Mouse (Mus musculus) kidney, embryonic 15.5 days (tissue): ENCODE measurements around the gene Pin1rt1. TPM values are rescaled to one million over a fixed set of nuclear protein-coding genes. Genes with fewer than 3 reads are reported as not detected.
A peak's percentile ranks its signal among the peaks of the same experiment; 100 is the strongest.

Experiments used
- ATAC-seq: fragments of 200-750 bp; cut with Nextera tagmentation; replicated peaks from 2 replicates; pipeline ENCODE4 v1.8.0; 2017; ENCODE audit warnings: moderate TSS enrichment; ENCODE audit not compliant: low FRiP score
- H3K27ac ChIP-seq: fragments of 300-500 bp; sonication (generic); 2 replicates; pipeline ENCODE4 v1.5.1; 2015; ENCODE audit warnings: mild to moderate bottlenecking, inconsistent platforms
- H3K27me3 ChIP-seq: fragments of 300-500 bp; sonication (generic); 2 replicates; pipeline ENCODE4 v1.6.1; 2015; ENCODE audit warnings: inconsistent platforms
- H3K36me3 ChIP-seq: fragments of 300-500 bp; sonication (generic); 2 replicates; pipeline ENCODE4 v1.6.1; 2015; ENCODE audit warnings: inconsistent platforms
- H3K4me1 ChIP-seq: fragments of 300-500 bp; sonication (generic); 2 replicates; pipeline ENCODE4 v1.6.1; 2015; ENCODE audit warnings: inconsistent platforms
- H3K4me2 ChIP-seq: fragments of 300-500 bp; sonication (generic); 2 replicates; pipeline ENCODE4 v1.6.1; 2015; ENCODE audit warnings: moderate library complexity, mild to moderate bottlenecking, inconsistent platforms
- H3K4me3 ChIP-seq: fragments of 300-500 bp; sonication (generic); replicated peaks from 2 replicates; pipeline ENCODE4 v1.5.1; 2015; ENCODE audit warnings: mild to moderate bottlenecking, inconsistent platforms
- H3K9ac ChIP-seq: fragments of 300-500 bp; sonication (generic); 2 replicates; pipeline ENCODE4 v1.6.1; 2015; ENCODE audit warnings: mild to moderate bottlenecking, inconsistent platforms
- H3K9me3 ChIP-seq: fragments of 300-500 bp; sonication (generic); replicated peaks from 2 replicates; pipeline ENCODE4 v1.6.1; 2016; ENCODE audit warnings: inconsistent platforms
- WGBS: fragments of 180-500 bp; shearing (Covaris S2); methylation state at CpG from one replicate; pipeline ENCODE4 v1.1.7; 2015; ENCODE audit warnings: mixed read lengths; 5-methylcytosine and 5-hydroxymethylcytosine counted together
- polyA plus RNA-seq: library from polyadenylated mRNA; unstranded; fragments of >200 nt; fragmentation: Nextera tagmentation; extraction: Ambion mirVana; gene quantifications from 2 replicates; pipeline ENCODE4 v1.2.1, GENCODE M21; 2015

The Pin1rt1 gene
- polyA plus RNA-seq, 1 experiment from 2014 or later, result not detected

DNA sequence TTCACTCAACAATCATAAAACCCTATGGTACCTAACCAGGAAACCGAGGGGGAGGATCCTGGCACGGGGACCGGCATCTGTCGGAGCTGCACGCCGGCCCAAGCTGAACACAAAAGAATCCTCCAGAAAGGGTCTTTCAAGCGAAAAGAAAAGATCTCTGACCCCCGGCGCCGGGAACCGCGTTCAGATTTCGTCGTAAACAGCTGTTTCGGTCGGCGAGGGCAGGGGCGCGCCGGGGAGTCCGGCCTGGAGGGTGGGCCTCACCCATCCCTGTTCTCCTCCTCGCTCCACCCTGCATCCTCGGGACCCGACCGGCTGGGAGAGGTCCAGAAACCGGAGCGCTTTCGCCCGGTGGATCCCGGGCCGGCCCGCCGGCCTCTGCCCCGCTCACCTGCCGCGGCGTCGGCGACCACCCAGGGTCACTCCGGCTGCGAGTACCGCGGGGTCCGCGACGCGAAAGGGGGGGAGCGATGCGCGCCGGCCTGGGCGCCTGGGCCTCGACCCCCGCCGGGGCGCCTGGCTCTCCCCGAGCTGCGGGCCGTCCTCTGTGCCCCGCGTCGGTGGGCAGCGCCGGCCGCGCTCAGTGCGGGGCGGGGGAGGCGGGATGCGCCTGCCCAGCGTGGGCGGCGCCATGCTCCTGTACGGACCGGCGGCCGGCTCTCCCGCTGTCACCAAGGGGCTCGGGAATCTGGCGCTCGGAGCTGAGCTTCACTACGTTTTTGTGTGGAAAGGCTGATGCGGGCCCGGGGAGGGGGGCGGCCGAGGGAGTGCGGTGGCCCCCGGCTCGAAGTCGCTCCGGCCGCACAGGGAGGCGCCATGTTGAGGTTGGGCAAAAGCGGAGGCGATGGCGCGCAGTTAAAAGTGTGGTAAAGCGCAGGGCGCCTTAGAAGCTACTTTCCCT, 4.3 kb downstream of the Pin1rt1 start, which contains the start of gene Tcp11l1:
Tcp11l1 (minus strand) TSS at position 585 of the 901 bp plus-strand sequence.
- Histone ChIP-seq H3K4me2 (peak within 1 kb of the TSS; percentile 76), H3K4me1 (peaks cover 30% of the 10 kb centered on the region), H3K36me3 (no peaks in the 10 kb centered on the region), H3K27ac (peak within 1 kb of the TSS; percentile 87), H3K9me3 (no peaks in the 10 kb centered on the region), H3K27me3 (peaks cover 10% of the 10 kb centered on the region; the same call in 1 of the 2 replicates), H3K4me3 (peak within 1 kb of the TSS; percentile 87), H3K9ac (peak within 1 kb of the TSS; percentile 76)
- WGBS, result under 1% methylated on average over 66 of the region's 99 CpGs
- ATAC-seq, result peak; percentile 92

DNA sequence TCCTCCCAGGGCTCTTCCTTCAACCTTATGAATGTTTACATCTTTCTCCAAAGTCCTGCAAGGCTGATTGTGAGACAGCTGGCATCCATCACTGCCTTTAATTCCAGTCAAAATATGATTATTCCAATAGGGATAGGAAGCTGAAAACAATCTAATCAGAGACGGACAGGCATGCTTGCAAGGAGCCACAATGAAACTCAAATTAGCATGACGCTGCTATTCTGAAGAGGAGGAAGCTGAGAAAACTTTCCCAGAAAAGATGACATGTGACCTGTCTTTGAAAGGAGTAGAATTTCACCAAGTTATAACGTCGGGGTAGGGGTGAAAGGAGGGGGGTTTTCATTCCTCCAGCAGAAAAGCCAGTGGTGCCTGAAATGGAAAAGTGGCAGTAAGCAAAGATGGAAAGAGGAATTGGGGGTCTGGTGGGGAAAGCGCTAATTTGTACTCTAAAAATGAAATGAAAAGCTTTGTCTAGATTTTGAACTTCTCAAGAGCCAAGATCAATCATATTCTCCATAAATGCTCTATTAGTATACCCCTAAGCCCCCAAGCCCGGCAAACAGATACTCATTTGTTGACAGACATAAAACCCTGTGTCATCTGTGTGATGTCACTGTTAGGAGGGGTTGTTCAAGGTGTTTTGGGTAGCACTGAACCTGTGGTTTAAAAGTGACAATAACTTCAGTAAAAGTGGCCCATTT, 5.4 kb downstream of the Pin1rt1 start:
- peaks cover 10% of the 10 kb centered on the region; the same call in 1 of the 2 replicates for H3K27me3 ChIP-seq
- peak overlapping the region; percentile 87; the same call in 1 of the 2 replicates for H3K27ac ChIP-seq
- no peak for ATAC-seq
- H3K4me3 ChIP-seq, result peak overlapping the region; percentile 87
- WGBS, result 22% methylated on average over 6 of the region's 6 CpGs
- no peak overlapping the region for H3K9ac ChIP-seq
- H3K4me2 ChIP-seq, result peak overlapping the region; percentile 76
- no peaks in the 10 kb centered on the region for H3K9me3 ChIP-seq
- H3K4me1 ChIP-seq, result peaks cover 30% of the 10 kb centered on the region
- H3K36me3 ChIP-seq, result peaks cover 6% of the 10 kb centered on the region; the same call in 1 of the 2 replicates

- Histone ChIP-seq H3K4me3 (no peak overlapping the region), H3K4me2 (no peak overlapping the region), H3K4me1 (peaks cover 30% of the 10 kb centered on the region), H3K9ac (no peak overlapping the region), H3K27me3 (peaks cover 10% of the 10 kb centered on the region; the same call in 1 of the 2 replicates), H3K27ac (no peak overlapping the region), H3K9me3 (no peaks in the 10 kb centered on the region), H3K36me3 (peaks cover 12% of the 10 kb centered on the region; the same call in 1 of the 2 replicates)
- ATAC-seq, result no peak
- WGBS, result 58% methylated on average over 6 of the region's 6 CpGs
Observed at GRCm38 (mm10) chr2:104709786-104710337, 6.3 kb downstream of the Pin1rt1 start.

- Histone ChIP-seq H3K4me3 (no peak overlapping the region), H3K9me3 (no peaks in the 10 kb centered on the region), H3K9ac (no peak overlapping the region), H3K27me3 (no peaks in the 10 kb centered on the region), H3K4me2 (no peak overlapping the region), H3K4me1 (no peaks in the 10 kb centered on the region), H3K27ac (no peak overlapping the region), H3K36me3 (peaks cover 13% of the 10 kb centered on the region; the same call in 1 of the 2 replicates)
- ATAC-seq, result no peak
- 73% methylated on average over 3 of the region's 3 CpGs for WGBS
Observed at GRCm38 (mm10) chr2:104704355-104704754, 11.8 kb downstream of the Pin1rt1 start.

- WGBS, result 72% methylated on average over 3 of the region's 3 CpGs
- peaks cover 13% of the 10 kb centered on the region; the same call in 1 of the 2 replicates for H3K36me3 ChIP-seq
- no peaks in the 10 kb centered on the region for H3K27me3 ChIP-seq
- H3K4me3 ChIP-seq, result no peak overlapping the region
- no peak overlapping the region for H3K27ac ChIP-seq
- no peaks in the 10 kb centered on the region for H3K9me3 ChIP-seq
- H3K4me2 ChIP-seq, result no peak overlapping the region
- no peaks in the 10 kb centered on the region for H3K4me1 ChIP-seq
- no peak for ATAC-seq
- no peak overlapping the region for H3K9ac ChIP-seq
Observed at GRCm38 (mm10) chr2:104703158-104703557, 13.0 kb downstream of the Pin1rt1 start.

DNA sequence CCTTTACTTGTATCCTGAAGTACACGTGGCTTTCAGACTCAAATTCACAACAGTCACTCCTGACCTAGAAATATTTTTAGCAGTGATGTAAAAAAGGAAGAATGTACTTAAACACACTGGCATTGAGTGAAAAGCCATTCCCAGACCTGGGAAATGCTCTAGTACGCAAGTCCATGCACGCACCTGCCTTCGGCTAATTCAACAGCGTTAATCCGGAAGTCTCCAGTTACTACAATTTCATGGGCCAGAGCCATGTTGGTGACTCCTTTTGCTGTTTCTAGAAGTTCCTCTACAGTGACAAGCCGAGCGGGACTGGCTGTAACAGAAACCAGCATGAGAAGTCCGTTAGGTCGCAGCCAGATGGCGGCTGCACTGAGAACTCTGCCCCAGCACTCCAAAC, 16.5 kb downstream of the Pin1rt1 start:
- WGBS, result 80% methylated on average over 11 of the region's 11 CpGs
- H3K9me3 ChIP-seq, result no peaks in the 10 kb centered on the region
- no peak overlapping the region for H3K4me2 ChIP-seq
- no peaks in the 10 kb centered on the region for H3K27me3 ChIP-seq
- H3K27ac ChIP-seq, result no peak overlapping the region
- no peak overlapping the region for H3K4me3 ChIP-seq
- H3K36me3 ChIP-seq, result peaks cover 5% of the 10 kb centered on the region; the same call in 1 of the 2 replicates
- H3K4me1 ChIP-seq, result no peaks in the 10 kb centered on the region
- no peak for ATAC-seq
- H3K9ac ChIP-seq, result no peak overlapping the region

- H3K4me3 ChIP-seq, result no peak overlapping the region
- no peak overlapping the region for H3K4me2 ChIP-seq
- WGBS, result 61% methylated on average over 2 of the region's 2 CpGs
- H3K36me3 ChIP-seq, result peaks cover 4% of the 10 kb centered on the region; the same call in 1 of the 2 replicates
- H3K9ac ChIP-seq, result no peak overlapping the region
- H3K4me1 ChIP-seq, result no peaks in the 10 kb centered on the region
- H3K27ac ChIP-seq, result no peak overlapping the region
- ATAC-seq, result no peak
- no peaks in the 10 kb centered on the region for H3K9me3 ChIP-seq
- H3K27me3 ChIP-seq, result no peaks in the 10 kb centered on the region
Observed at GRCm38 (mm10) chr2:104692551-104692950, 23.6 kb downstream of the Pin1rt1 start.

- Histone ChIP-seq H3K4me3 (no peak overlapping the region), H3K27me3 (no peaks in the 10 kb centered on the region), H3K36me3 (no peaks in the 10 kb centered on the region), H3K27ac (no peak overlapping the region), H3K4me1 (no peaks in the 10 kb centered on the region), H3K9ac (no peak overlapping the region), H3K9me3 (no peaks in the 10 kb centered on the region), H3K4me2 (no peak overlapping the region)
- ATAC-seq, result no peak
- WGBS, result 84% methylated on average over 4 of the region's 4 CpGs
Observed at GRCm38 (mm10) chr2:104690720-104691119, 25.5 kb downstream of the Pin1rt1 start.

GRCm38 (mm10) chr2:104688724-104689123, 27.5 kb downstream of the Pin1rt1 start:
- Histone ChIP-seq H3K27me3 (no peaks in the 10 kb centered on the region), H3K4me3 (no peak overlapping the region), H3K9me3 (no peaks in the 10 kb centered on the region), H3K4me1 (no peaks in the 10 kb centered on the region), H3K36me3 (peaks cover 4% of the 10 kb centered on the region), H3K4me2 (no peak overlapping the region), H3K27ac (no peak overlapping the region), H3K9ac (no peak overlapping the region)
- ATAC-seq, result no peak
- WGBS, result 85% methylated on average over 8 of the region's 8 CpGs

GRCm38 (mm10) chr2:104688321-104688720, 27.9 kb downstream of the Pin1rt1 start:
- Histone ChIP-seq H3K36me3 (peaks cover 8% of the 10 kb centered on the region), H3K9ac (no peak overlapping the region), H3K4me1 (no peaks in the 10 kb centered on the region), H3K27ac (no peak overlapping the region), H3K4me3 (no peak overlapping the region), H3K4me2 (no peak overlapping the region), H3K9me3 (no peaks in the 10 kb centered on the region), H3K27me3 (no peaks in the 10 kb centered on the region)
- 75% methylated on average over 3 of the region's 3 CpGs for WGBS
- ATAC-seq, result no peak

GRCm38 (mm10) chr2:104687261-104687660, 28.9 kb downstream of the Pin1rt1 start:
- no peak overlapping the region for H3K27ac ChIP-seq
- 75% methylated on average over 3 of the region's 3 CpGs for WGBS
- H3K36me3 ChIP-seq, result peaks cover 14% of the 10 kb centered on the region
- H3K4me2 ChIP-seq, result no peak overlapping the region
- H3K9me3 ChIP-seq, result no peaks in the 10 kb centered on the region
- H3K4me1 ChIP-seq, result no peaks in the 10 kb centered on the region
- H3K9ac ChIP-seq, result no peak overlapping the region
- H3K4me3 ChIP-seq, result no peak overlapping the region
- ATAC-seq, result no peak
- no peaks in the 10 kb centered on the region for H3K27me3 ChIP-seq

GRCm38 (mm10) chr2:104685418-104685817, 30.8 kb downstream of the Pin1rt1 start:
- no peak overlapping the region for H3K9ac ChIP-seq
- ATAC-seq, result peak; percentile 88

More at GRCm38 (mm10) chr2:104685418-104685817, 30.8 kb downstream of the Pin1rt1 start:
- H3K36me3 ChIP-seq, result peaks cover 17% of the 10 kb centered on the region
- WGBS, result 9% methylated on average over 13 of the region's 13 CpGs
- no peak overlapping the region for H3K4me3 ChIP-seq
- no peaks in the 10 kb centered on the region for H3K4me1 ChIP-seq
- no peak overlapping the region for H3K4me2 ChIP-seq
- H3K27me3 ChIP-seq, result no peaks in the 10 kb centered on the region
- no peak overlapping the region for H3K27ac ChIP-seq
- no peaks in the 10 kb centered on the region for H3K9me3 ChIP-seq
